Mouse (Mus musculus) lung, embryonic 14.5 days (tissue): ENCODE data around the gene Ikzf1. TPM values are rescaled to one million over a fixed set of nuclear protein-coding genes. Genes with fewer than 3 reads are reported as not detected.

Experiments
- ATAC-seq: fragments of 200-750 bp; cut with Nextera tagmentation; 2 replicates; pipeline ENCODE4 v1.8.0; 2017; ENCODE audit warnings: mild to moderate bottlenecking, moderate TSS enrichment, moderate library complexity; ENCODE audit not compliant: insufficient read depth
- DNase-seq: peaks from one replicate; pipeline ENCODE4 v3.0.0-alpha.2; 2015
- H3K27ac ChIP-seq: fragments of 300-500 bp; sonication (generic); 2 replicates; pipeline ENCODE4 v1.5.1; 2014; ENCODE audit warnings: low read depth, mild to moderate bottlenecking, moderate library complexity
- H3K27me3 ChIP-seq: fragments of 300-500 bp; sonication (generic); 2 replicates; pipeline ENCODE4 v1.6.1; 2014; ENCODE audit warnings: low read length, control low read depth; ENCODE audit not compliant: insufficient read depth
- H3K36me3 ChIP-seq: fragments of 300-500 bp; sonication (generic); 2 replicates; pipeline ENCODE4 v1.6.1; 2014; ENCODE audit warnings: control low read depth; ENCODE audit not compliant: insufficient read depth
- H3K4me1 ChIP-seq: fragments of 300-500 bp; sonication (generic); 2 replicates; pipeline ENCODE4 v1.6.1; 2014; ENCODE audit warnings: antibody characterized with exemption, control low read depth; ENCODE audit not compliant: insufficient read depth
- H3K4me2 ChIP-seq: fragments of 300-500 bp; sonication (generic); 2 replicates; pipeline ENCODE4 v1.6.1; 2014; ENCODE audit warnings: mild to moderate bottlenecking
- H3K4me3 ChIP-seq: fragments of 300-500 bp; sonication (generic); 2 replicates; pipeline ENCODE4 v1.5.1; 2014; ENCODE audit warnings: low read depth, low read length
- H3K9ac ChIP-seq: fragments of 300-500 bp; sonication (generic); 2 replicates; pipeline ENCODE4 v1.6.1; 2014
- H3K9me3 ChIP-seq: fragments of 300-500 bp; sonication (generic); 2 replicates; pipeline ENCODE4 v1.6.1; 2016; ENCODE audit warnings: low read depth, low read length, control low read depth
- CTCF ChIP-seq: IDR thresholded peaks from 2 replicates; pipeline ENCODE4 v1.5.1; 2016; ENCODE audit warnings: antibody characterized with exemption, low read depth
- WGBS: fragments of 180-500 bp; shearing (Covaris S2); extraction: QIAGEN DNeasy Blood & Tissue Kit; methylation state at CpG from one replicate; pipeline ENCODE4 v1.1.7; 2014; 5-methylcytosine and 5-hydroxymethylcytosine counted together
- polyA plus RNA-seq: library from polyadenylated mRNA; unstranded; fragments of >200 nt; fragmentation: Nextera tagmentation; extraction: Ambion mirVana; gene quantifications from 2 replicates; pipeline ENCODE4 v1.2.1, GENCODE M21; 2014

Ikzf1 gene
- polyA plus RNA-seq, 1 experiment from 2014 or later, result 2.4 TPM

DNA sequence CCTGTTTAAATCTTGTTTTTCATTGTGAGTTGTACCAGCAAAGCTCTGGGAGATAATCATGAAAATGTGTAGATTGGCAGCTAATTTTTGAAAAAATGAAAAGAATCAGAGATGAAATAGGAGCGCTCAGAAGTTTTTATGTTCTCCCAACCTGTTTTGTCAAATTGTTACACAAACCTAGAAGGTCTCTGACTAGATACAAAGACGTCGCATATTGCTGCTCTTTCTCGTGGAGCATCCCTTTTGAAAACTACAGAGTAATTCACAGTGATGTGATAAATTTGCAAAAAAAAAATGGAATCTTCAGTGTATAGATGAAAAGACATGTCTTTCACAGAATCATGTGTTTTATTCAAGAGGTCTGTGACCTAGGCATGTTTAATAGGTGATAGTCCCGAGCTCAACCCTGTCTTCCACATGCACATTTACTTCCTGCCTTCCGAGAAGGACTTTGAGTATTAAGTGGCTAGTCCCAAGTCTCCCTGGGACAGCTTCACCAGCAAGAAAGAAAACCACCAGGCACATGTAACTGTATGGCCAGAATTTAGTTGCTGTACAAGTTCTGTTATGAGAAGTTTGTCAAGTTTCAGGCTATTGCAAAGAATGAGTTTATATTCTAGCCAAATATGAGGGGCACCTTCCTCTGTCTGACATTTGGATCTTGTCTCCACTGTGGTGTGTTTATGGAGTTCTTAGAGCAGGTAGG, 9.8 kb downstream of the Ikzf1 start:
- no peak for DNase-seq
- 78% methylated on average over 6 of the region's 6 CpGs for WGBS
- no peak for ATAC-seq
- no peak overlapping the region for H3K9ac ChIP-seq
- H3K4me2 ChIP-seq, result no peak overlapping the region
- no peaks in the 10 kb centered on the region for H3K27me3 ChIP-seq
- H3K27ac ChIP-seq, result no peak overlapping the region
- no peaks in the 10 kb centered on the region for H3K9me3 ChIP-seq
- H3K36me3 ChIP-seq, result no peaks in the 10 kb centered on the region
- no peak overlapping the region for H3K4me3 ChIP-seq
- H3K4me1 ChIP-seq, result no peaks in the 10 kb centered on the region
- TF ChIP-seq CTCF, result no peak

DNA sequence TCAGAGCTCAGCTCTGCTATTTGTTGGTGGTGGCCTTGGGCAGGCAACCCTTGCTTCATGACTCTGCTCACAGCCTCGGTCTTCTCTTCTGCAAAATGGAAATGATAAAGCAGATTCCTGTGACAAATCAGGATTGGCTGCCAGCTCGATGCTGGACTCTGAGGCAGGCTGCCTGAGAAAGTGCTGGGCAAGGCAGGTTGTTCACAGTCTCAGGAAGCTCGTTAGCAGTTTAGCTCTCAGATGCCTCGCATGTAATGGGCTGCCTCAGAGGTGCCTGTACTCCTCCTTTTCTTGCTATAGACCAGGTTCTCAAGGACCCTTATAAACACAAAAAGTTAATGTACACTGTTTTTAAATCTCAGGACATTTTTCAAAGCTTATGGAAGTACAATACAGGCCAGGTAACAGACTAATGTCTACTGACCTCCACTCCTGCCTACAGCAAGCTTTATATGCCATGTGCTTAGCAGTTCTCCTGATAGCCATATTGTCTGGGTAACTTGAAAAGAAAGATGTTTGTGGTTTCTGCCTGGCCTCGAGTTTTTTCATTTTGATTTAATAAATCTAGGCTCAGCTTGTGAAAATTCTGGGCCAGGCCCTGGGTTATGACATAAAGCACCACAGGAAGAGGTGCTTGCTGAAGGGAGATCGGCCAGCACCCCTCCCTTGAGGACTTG, 10.5 kb downstream of the Ikzf1 start:
- H3K27ac ChIP-seq, result no peak overlapping the region
- H3K9me3 ChIP-seq, result no peaks in the 10 kb centered on the region
- 62% methylated on average over 6 of the region's 6 CpGs for WGBS
- H3K4me2 ChIP-seq, result no peak overlapping the region
- no peak overlapping the region for H3K9ac ChIP-seq
- DNase-seq, result no peak
- H3K36me3 ChIP-seq, result no peaks in the 10 kb centered on the region
- TF ChIP-seq CTCF, result no peak
- H3K4me3 ChIP-seq, result no peak overlapping the region
- H3K4me1 ChIP-seq, result no peaks in the 10 kb centered on the region
- no peak for ATAC-seq
- no peaks in the 10 kb centered on the region for H3K27me3 ChIP-seq

DNA sequence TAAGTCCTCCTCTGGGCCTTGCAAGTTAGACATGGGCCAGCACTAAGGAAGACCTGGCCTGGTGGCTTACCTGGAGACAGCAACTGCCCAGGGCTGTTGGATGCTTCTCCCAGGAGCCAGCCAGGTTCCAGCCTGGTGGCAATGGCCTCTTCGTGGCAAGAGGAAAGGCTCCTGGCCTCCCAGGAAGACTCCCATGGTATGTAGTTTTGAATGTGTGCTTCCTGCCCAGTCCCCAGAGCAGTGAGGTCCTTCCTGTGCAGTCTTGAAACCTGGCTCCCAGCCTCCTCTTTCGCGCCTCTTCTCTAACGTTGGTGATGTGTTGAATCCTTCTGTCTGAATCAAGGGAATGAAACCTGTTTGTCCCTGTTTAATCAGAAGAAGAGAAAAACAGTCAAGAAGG, 11.1 kb downstream of the Ikzf1 start:
- Histone ChIP-seq H3K4me3 (no peak overlapping the region), H3K36me3 (no peaks in the 10 kb centered on the region), H3K4me1 (no peaks in the 10 kb centered on the region), H3K27me3 (no peaks in the 10 kb centered on the region), H3K9ac (no peak overlapping the region), H3K4me2 (no peak overlapping the region), H3K9me3 (no peaks in the 10 kb centered on the region), H3K27ac (no peak overlapping the region)
- DNase-seq (no peak), ATAC-seq (no peak)
- TF ChIP-seq CTCF, result no peak
- 77% methylated on average over 4 of the region's 4 CpGs for WGBS

DNA sequence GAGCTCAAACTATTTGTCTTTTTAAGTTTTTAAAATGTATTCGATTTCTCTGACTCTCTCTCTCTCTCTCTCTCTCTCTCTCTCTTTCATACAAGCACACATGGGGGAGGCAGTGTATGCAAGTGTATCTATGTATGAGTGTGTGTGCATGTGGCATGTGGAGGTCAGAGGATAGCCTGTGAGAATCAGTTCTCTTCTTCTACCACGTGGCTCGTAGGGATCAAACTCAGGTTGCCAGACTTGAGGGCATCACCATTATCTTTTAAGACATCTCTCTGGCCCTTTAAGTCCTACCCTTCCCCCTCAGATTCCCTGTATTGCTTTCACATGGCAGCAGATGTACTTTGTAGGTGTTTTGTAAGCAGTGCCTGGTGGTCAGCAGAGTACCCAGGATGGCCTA, 12.0 kb downstream of the Ikzf1 start:
- Histone ChIP-seq H3K4me3 (no peak overlapping the region), H3K36me3 (no peaks in the 10 kb centered on the region), H3K4me1 (no peaks in the 10 kb centered on the region), H3K4me2 (no peak overlapping the region), H3K27me3 (no peaks in the 10 kb centered on the region), H3K9me3 (no peaks in the 10 kb centered on the region), H3K9ac (no peak overlapping the region), H3K27ac (no peak overlapping the region)
- ATAC-seq, result no peak
- TF ChIP-seq CTCF, result no peak
- no peak for DNase-seq
- 68% methylated on average over 3 of the region's 3 CpGs for WGBS

DNA sequence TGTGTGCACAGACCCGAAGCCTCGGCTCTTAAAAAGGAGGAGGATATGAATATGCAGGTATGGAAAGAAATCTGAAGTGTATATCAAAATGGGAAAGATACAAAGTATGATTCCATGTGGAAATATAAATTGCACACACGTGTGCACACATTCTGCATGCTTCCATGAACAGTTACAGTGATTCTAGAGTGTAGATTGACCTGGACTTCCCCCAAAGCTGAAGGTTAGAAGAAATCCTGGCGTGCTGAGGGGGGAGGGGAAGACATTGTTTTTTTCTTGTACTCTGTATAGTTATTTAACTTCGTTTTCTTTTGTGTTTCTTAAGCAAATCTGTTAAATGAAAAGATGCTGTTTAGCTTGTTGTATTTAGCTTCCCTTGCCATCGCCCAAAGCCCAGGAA, 16.6 kb downstream of the Ikzf1 start:
- no peak for DNase-seq
- Histone ChIP-seq H3K27me3 (no peaks in the 10 kb centered on the region), H3K9me3 (no peaks in the 10 kb centered on the region), H3K9ac (no peak overlapping the region), H3K36me3 (no peaks in the 10 kb centered on the region), H3K27ac (no peak overlapping the region), H3K4me2 (no peak overlapping the region), H3K4me3 (no peak overlapping the region), H3K4me1 (no peaks in the 10 kb centered on the region)
- TF ChIP-seq CTCF, result no peak
- 52% methylated on average over 6 of the region's 6 CpGs for WGBS
- no peak for ATAC-seq

- H3K9ac ChIP-seq, result no peak overlapping the region
- TF ChIP-seq CTCF, result no peak
- no peaks in the 10 kb centered on the region for H3K27me3 ChIP-seq
- no peak overlapping the region for H3K27ac ChIP-seq
- DNase-seq (no peak), ATAC-seq (no peak)
- no peaks in the 10 kb centered on the region for H3K9me3 ChIP-seq
- no peaks in the 10 kb centered on the region for H3K4me1 ChIP-seq
- no peaks in the 10 kb centered on the region for H3K36me3 ChIP-seq
- H3K4me2 ChIP-seq, result no peak overlapping the region
- H3K4me3 ChIP-seq, result no peak overlapping the region
These were observed 19.0 kb downstream of the Ikzf1 start for GRCm38 (mm10) chr11:11703776-11704175.

- DNase-seq, result no peak
- WGBS, result 80% methylated on average over 9 of the region's 9 CpGs
- no peak overlapping the region for H3K4me3 ChIP-seq
- no peaks in the 10 kb centered on the region for H3K4me1 ChIP-seq
- H3K4me2 ChIP-seq, result no peak overlapping the region
- no peak for ATAC-seq
- no peaks in the 10 kb centered on the region for H3K36me3 ChIP-seq
- H3K9me3 ChIP-seq, result no peaks in the 10 kb centered on the region
- H3K27ac ChIP-seq, result no peak overlapping the region
- no peak for TF ChIP-seq CTCF
- H3K9ac ChIP-seq, result no peak overlapping the region
- no peaks in the 10 kb centered on the region for H3K27me3 ChIP-seq
These were observed 23.4 kb downstream of the Ikzf1 start for GRCm38 (mm10) chr11:11708154-11708719.
